Mouse (Mus musculus) adrenal gland (tissue): Measurements from ENCODE around the gene Gm28035.

Experiments
- intact Hi-C: fragments of 180-260 bp; cut with DNase I; formaldehyde crosslinking; loops from one replicate; pipeline ENCODE4 v1.15.1; 2025

Gene Gm28035

GRCm38 (mm10) chr2:30237881-30238280 is 2.5 kb upstream of the Gm28035 start:
- intact Hi-C loops: loop anchor here (2.0 to 10.0 kb wide), 2 partner anchors 33 to 63 kb away; partner anchors contain the start of genes Endog and Spout1

GRCm38 (mm10) chr2:30238906-30239465 is 1.4 kb upstream of the Gm28035 start:
- intact Hi-C loops: loop anchor here (10.0 kb wide), 1 partner anchor 64 kb away; the partner anchor contains the start of genes Endog and Spout1

DNA sequence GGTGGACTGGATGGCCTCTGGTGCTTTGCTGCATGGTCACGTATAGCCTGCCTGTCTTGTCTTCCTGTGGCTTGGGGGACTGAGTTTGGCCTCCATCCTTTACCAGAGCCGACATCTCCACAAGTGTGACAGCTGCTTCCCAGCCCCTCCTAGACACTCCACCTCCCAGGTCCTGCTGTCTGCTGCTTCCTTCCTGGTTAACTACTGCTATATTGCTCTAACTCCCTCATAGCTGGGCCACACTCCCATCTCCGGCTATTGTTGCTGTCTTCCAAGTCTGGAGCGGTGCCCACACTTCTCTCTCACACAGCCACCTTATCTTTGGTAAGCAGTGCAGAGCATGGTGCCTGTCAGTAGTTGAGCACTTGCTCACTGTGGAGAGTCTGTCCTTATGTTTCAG is 590 bp upstream of the Gm28035 start:
- intact Hi-C loops: loop anchor here (10.0 kb wide), 1 partner anchor 65 kb away; the partner anchor contains the start of genes Endog and Spout1

- intact Hi-C loops: no loop called here
These were observed 2.1 kb downstream of the Gm28035 start for GRCm38 (mm10) chr2:30242509-30242908.

DNA sequence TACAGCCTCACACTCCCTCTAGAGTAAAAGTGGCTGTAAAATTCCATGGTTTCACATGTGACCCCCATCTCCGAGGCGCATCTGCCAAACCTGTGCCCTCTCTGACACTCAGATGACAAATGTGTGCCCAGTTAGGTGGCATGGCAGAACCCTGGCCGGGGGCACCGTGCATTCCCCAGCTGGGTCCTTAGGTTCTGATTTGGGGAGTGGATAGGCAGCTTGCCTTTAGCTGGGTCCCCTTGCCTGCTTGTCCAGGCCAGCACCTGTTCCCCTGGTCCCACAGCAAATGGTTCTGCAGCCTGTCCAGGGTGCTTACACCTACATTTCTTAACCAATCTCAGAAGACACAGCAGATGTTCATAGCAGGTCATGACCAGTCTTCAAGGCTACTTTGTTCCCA is 3.0 kb downstream of the Gm28035 start:
- intact Hi-C loops: no loop called here

DNA sequence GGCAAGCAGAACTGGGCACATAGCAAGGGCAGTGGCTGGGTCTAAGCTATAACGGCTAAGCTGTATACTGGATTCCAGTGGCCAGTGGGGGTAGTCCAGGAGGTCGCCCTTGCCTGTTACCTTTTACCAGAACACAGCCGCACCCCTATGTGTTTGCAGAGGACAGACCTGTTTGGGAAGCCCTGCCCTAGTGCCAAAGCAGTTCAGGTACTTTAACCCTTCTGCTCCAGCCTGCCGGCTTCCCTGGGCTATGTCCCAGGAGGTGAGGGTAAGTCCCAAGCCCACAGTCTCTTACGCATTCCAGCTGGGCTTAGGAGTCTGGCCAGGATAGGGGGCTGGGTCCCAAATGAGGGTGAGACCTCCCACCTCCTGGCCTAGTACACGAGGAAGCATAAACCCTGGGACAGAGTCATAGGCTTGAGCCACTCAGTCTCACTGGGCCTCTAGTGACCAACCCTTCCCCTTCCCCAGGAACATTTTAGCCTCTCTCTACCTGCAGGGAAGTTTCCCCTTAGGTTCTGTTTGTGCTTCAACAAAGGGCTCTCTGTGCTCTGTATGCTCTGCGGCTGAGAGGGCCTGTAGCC is 4.3 kb downstream of the Gm28035 start:
- intact Hi-C loops: no loop called here

DNA sequence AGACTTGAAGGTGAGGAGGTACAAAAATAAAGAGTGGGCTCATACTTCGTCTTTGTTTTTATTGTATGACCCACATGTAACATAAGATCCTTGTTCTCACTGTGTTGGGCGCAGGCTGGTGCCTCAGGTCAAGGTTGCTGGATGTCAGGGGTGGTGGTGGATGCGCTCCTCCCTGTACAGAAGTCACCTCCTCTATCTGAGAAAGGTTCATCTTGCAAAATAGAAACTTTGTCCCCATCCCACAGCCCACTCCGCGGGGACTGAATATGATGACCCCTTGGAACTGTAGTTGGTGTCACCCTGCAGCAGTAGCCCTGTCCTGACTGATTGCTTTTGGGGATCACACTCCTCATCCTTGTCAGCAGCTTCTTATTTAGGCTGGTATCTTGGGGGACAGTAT is 6.7 kb downstream of the Gm28035 start:
- intact Hi-C loops: no loop called here

- intact Hi-C loops: no loop called here
These were observed 7.3 kb downstream of the Gm28035 start for GRCm38 (mm10) chr2:30247681-30248080.

GRCm38 (mm10) chr2:30249182-30249581 is 8.8 kb downstream of the Gm28035 start:
- intact Hi-C loops: no loop called here

- intact Hi-C loops: no loop called here
These were observed 10.1 kb downstream of the Gm28035 start for GRCm38 (mm10) chr2:30250166-30251128.

- intact Hi-C loops: no loop called here
These were observed 11.2 kb downstream of the Gm28035 start for GRCm38 (mm10) chr2:30251417-30252104.

- intact Hi-C loops: no loop called here
These were observed 12.2 kb downstream of the Gm28035 start for GRCm38 (mm10) chr2:30252521-30252920.

- intact Hi-C loops: no loop called here
These were observed 13.4 kb downstream of the Gm28035 start for GRCm38 (mm10) chr2:30253809-30254208.

DNA sequence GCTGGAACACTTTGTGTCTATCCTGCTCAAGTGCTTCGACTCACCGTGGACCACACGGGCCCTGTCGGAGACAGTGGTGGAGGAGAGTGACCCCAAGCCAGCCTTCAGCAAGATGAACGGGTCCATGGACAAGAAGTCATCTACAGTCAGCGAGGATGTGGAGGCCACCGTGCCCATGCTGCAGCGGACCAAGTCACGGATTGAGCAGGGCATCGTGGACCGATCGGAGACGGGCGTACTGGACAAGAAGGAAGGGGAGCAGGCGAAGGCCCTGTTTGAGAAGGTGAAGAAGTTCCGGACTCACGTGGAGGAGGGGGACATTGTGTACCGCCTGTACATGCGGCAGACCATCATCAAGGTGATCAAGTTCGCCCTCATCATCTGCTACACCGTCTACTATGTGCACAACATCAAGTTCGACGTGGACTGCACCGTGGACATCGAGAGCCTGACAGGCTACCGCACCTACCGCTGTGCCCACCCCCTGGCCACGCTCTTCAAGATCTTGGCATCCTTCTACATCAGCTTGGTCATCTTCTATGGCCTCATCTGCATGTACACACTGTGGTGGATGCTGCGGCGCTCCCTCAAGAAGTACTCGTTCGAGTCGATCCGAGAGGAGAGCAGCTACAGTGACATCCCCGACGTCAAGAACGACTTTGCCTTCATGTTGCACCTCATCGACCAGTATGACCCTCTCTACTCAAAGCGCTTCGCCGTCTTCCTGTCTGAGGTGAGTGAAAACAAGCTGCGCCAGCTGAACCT is 15.4 kb downstream of the Gm28035 start:
- intact Hi-C loops: no loop called here

DNA sequence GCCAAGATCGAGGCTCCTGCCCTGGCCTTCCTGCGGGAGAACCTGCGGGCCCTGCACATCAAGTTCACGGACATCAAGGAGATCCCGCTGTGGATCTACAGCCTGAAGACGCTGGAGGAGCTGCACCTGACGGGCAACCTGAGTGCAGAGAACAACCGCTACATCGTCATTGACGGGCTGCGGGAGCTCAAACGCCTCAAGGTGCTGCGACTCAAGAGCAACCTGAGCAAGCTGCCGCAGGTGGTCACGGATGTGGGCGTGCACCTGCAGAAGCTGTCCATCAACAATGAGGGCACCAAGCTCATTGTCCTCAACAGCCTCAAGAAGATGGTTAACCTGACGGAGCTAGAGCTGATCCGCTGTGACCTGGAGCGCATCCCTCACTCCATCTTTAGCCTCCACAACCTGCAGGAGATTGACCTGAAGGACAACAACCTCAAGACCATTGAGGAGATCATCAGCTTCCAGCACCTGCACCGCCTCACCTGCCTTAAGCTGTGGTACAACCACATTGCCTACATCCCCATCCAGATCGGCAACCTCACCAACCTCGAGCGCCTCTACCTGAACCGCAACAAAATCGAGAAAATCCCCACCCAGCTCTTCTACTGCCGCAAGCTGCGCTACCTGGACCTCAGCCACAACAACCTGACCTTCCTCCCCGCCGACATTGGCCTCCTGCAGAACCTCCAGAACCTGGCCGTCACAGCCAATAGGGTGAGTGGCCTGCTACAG is 16.4 kb downstream of the Gm28035 start:
- intact Hi-C loops: no loop called here

- intact Hi-C loops: no loop called here
These were observed 17.5 kb downstream of the Gm28035 start for GRCm38 (mm10) chr2:30257699-30258460.

- intact Hi-C loops: no loop called here
These were observed 18.2 kb downstream of the Gm28035 start for GRCm38 (mm10) chr2:30258600-30258999.

GRCm38 (mm10) chr2:30259131-30260064 is 19.0 kb downstream of the Gm28035 start:
- intact Hi-C loops: no loop called here
